Mouse (Mus musculus) embryo, embryonic 11 days (tissue): ENCODE results near the gene Brsk2.

Experiments used
- DNase-seq: peaks from one replicate; pipeline ENCODE4 v3.0.0-alpha.2; 2015

The Brsk2 gene

DNA sequence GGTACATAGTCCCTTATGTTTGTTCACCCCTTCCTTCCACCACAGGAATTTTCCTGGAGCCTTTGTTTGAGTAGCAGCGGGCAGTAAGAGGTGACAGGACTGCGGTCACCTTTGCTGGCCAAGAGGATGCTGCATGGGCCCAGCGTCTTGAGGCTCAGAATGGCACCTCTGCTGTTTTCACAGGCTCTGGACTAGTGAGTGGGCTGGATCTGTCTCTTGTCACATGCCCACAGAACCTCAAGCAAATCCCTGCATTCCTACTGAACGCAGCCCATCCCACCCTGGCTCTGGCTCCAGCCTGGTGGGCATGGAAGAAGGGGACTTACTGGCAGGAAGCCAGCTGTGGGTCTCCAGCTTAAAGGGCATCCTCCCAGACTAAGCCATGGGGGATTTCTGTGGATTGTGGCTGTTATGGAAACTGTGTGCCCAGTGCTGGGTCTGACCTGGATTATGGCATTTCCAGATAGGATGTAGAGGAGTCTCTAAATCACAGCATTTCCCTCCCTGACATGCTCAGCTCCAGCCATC, 8.0 kb downstream of the Brsk2 start:
- no peak for DNase-seq

DNA sequence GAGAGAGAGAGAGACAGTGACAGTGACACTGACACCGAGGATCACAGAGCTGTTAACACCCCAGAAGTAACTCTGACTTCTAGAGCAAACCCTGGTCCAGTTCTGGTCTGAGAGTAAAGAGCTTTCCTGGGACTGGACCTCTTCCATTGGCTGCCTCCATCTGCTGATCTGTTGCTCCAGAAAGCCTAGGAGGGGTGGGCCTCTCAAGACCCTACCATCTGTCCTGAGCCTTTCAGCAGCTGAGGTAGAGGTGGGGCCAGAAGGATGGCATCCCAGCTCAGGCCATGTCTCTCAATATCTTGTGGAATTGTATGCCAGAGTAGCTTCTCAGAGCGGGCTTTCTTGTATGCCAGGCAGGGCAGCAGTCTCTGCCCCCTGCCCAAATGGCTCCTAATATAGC, 8.7 kb downstream of the Brsk2 start:
- no peak for DNase-seq

DNA sequence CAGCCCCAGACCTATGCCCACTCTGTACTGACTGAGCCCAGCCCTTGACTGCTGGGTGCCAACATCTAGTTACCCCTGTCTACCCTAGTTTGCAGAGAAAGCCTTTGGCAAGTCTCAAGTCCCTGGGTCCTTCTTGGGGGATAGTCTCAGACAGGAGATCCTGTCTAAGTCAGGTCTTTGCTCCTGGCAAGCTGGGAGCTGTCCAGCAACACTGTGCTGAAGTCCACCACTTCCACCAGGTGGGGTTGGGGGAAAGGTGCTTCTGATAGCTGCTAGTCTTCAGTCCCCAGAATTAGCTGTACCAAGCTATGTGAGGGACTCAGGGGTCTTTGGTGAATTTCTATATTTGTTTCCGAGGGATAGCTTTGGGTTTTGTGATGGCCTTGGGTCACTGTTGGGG, 9.6 kb downstream of the Brsk2 start:
- DNase-seq = peak; percentile 47

DNA sequence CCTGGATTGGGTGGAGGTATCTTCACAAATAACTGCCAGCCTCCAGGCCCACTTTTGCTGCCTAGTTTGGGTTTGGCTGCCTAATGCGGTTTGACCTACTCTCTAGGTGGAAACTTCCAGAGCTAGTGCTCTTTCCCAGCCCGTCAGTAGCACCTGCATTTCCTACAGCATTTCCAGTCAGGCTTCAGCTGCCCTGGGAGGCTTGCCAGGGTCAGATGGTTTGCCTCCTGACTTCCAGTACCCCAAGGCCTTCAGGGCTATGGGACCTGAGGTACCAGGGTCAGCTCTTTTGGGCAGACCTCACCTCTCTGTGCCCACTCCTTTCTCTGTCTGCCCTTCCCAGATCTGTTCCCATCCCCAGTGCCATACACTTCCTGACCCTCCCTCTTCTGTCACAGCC, 11.4 kb downstream of the Brsk2 start:
- DNase-seq = no peak

DNA sequence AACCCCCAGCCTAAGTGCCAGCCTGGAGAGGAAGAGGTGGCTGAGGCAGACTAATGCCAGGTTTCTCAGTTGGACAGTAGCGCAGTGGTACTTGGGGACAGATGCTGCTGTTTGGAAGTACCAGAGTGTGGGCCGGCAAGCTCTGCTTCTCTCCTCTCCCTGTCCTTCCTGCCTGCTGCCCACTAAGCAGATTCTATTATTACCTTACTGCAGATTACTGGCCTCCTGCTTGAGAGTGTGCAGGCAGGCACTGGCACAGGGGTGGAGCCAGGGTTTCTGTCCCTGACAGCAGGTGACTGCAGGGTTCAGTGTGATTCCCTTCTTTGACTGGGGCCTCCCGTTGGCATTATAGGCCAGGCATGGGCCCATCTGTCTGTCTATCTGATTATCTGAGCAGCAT, 11.9 kb downstream of the Brsk2 start:
- no peak for DNase-seq

DNA sequence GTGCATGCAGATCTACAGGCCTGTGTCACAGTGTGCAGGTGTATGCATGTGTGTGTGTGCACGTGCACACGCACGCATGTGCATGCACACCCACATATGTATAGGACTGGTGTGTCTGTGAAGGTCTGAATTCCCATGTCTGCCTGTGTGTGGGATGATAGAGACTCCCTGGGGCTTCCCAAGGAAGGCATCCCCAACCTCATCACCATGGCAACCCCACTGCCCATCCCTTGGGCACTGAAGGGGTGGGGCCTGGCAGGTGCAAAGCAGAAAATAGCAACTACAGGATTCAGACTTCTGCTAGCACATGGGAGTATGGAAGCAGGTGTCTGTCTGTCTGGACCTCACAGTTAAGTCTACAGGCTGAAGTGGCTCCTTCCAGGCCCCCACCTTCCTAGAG, 13.0 kb downstream of the Brsk2 start:
- DNase-seq = no peak

DNA sequence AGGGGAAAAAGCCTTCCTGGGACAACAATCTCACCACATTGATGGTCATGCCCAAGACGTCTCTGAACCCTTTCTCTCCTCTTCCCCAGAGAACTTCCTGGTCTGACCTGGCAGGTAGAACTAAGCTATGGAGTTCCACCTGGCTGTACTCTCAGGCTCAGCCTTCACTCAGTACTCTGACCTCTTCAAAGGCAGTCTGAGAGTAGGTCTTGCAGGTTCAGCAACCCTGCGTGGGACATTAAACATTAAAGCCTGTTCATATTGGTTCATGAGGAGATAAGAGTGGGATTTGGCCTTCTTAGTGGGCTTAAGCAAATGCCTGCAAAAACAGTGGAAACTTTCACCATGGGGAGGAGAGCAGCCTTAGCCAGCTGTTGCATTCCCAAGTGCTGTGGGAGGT, 16.7 kb downstream of the Brsk2 start:
- DNase-seq = no peak

DNA sequence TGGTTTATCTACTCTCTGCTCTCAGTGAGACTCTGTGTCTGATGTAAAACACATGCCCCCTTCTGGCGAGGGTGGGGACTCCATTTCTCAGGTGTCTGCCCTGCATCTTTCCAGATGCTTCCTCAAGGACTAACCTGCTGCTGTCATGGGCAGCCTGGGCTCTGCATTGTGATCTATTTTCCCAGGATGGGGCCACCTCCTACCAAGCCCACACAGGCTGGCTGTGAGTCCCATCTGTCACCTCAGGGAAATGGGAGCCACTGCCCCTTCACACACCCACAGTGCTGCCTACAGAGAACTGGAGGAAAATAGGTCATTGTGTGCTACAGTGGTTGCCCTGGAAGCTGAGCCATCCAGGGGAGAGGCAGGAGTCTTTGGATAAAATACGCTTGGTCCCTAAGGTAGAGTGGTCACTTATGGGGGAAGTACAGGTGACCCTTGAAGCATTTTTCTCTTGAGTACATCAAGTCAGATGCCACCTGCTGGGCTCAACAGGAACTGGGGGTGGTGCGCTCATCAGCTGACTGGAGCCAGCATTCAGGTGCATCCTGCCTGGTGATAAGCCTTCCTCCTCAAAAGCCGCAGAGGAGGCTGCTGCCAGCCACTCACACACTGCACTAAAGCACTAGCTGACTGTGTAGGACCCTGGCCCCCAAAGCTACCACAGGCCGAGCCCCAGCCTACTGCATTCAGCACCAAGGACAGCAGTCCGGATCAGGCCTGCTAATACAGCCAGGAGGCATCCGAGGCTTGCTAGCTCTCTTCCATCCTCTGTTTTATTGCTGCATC, 23.5 kb downstream of the Brsk2 start:
- peak; percentile 72 for DNase-seq

DNA sequence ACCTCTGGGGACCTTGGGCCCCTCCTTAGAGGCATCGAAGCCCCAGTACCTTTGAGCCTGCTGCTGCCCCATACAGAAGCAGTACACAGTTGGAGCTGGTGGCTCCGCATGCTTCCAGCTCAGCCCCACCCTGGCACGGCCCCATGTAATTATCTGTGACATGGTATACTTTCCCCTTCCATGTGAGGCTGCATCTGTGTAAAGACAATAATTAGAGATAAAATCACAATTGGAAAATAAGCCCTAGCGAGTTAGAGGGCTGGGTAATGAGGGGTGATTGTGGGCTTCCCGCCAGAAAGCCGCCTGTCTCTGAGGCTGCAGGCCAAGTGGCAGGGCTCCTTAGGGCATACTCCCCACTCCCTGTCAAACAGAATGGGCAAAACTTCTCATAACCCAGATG, 28.5 kb downstream of the Brsk2 start:
- no peak for DNase-seq

DNA sequence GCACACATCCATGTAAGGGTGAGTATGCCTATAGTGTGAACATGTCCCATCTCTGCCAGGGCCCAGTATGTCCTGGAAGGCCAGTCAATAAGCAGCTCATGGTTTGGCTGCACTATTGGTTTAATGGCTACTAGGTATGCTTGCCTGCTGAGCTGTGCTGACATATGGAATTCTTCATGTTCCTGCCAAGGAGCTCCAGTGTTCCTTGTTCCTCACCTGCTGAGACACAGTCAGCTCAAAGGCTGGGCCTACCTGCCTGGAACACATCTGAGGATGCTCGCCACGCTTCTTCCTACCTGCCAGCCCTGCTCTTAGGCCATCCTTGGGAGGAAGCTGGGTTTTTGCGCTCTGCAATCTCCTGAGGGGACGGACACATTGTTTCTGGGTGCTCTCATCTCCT, 29.7 kb downstream of the Brsk2 start:
- no peak for DNase-seq

DNA sequence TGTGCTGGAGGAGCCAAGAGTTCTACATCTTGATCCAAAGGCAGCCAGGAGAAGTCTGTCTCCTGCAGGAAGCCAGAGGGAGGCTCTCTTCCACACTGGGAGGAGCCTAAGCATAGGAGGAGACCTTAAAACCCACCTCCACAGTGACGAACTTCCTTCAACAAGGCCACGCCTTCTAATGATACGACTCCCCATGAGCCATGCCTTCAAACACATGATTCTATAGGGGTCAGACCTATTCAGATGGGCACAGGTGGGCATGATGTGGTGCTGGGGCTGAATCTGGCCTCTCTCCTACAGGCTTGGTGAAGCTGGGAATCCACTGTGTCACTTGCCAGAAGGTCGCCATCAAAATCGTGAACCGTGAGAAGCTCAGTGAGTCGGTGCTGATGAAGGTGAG, 31.7 kb downstream of the Brsk2 start:
- DNase-seq = no peak

DNA sequence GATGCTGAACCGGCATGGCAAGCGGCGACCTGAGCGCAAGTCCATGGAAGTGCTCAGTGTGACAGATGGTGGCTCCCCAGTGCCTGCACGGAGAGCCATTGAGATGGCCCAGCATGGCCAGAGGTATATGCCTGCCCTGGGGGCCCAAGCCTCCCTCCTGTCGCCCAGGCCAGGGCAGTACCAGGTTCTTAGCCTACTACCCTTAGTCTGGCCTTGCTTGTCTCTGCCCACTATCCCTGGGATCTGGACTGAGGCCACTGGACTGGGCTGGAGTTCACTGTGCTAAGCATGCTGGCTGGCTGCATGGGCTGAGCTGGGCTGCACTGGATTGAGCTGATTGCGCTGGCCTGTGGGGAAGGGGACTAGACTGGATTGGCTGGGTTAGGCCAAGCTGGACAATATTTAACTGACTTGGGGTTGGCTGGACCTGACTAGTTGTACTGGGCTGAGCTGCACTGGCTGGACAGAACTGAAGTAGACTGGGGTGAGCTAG, 38.8 kb downstream of the Brsk2 start:
- DNase-seq = no peak

DNA sequence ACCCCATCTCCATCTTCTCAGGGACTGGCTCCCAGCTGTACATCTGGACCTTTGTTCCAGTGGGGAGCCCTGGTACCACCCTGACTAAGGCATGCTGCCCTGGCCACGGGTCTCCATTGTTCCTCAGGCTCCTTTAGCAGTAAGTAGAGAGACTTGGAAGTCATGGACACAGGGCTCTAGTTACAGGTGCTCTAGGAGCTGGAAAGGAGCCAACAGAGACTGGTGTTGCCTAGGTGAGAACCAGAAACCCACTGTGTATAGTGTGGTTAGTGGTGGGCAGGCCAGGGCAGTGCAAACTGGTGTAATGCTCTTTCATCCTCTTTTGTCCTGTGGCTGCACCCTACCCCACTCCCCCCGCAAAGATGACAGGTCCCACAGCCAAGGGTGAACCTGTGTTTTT, 41.6 kb downstream of the Brsk2 start:
- no peak for DNase-seq

DNA sequence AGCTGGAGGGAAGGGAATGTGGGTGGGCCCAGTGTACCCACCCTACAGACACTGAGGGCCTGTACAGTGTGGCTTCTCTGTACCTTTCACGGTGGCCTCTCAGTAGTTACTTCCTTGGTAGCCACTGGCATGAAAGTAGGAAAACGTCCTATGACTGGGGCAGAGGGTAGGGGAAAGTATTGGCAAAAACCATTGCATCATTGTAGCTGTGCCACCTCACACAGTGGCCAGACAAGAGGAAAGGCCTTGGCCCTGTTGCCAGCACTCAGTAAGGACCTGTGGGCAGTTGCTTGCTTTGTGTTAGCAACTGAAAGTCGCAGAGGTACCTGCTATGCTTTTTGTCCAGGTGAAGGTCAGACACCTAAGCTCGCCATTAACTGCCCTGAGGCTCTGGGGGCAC, 44.6 kb downstream of the Brsk2 start:
- no peak for DNase-seq

DNA sequence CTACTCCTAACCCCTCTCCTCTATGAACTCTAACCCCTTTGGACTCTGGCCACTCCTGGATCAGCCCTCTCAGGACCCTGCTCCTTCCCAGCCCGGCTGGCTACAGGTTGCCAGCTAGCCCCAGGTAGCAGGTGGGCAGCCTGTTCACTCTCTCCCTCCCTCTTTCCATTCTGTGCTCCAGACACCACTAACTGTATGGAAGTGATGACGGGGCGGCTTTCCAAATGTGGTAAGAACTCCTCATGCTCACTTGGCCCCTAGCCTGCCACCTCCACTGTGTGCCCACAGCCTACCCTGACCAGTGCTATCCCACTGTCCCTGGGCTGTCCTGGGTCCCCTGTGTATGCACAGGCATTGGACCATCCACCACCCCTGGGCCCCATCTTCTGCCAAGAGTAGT, 51.1 kb downstream of the Brsk2 start:
- no peak for DNase-seq

DNA sequence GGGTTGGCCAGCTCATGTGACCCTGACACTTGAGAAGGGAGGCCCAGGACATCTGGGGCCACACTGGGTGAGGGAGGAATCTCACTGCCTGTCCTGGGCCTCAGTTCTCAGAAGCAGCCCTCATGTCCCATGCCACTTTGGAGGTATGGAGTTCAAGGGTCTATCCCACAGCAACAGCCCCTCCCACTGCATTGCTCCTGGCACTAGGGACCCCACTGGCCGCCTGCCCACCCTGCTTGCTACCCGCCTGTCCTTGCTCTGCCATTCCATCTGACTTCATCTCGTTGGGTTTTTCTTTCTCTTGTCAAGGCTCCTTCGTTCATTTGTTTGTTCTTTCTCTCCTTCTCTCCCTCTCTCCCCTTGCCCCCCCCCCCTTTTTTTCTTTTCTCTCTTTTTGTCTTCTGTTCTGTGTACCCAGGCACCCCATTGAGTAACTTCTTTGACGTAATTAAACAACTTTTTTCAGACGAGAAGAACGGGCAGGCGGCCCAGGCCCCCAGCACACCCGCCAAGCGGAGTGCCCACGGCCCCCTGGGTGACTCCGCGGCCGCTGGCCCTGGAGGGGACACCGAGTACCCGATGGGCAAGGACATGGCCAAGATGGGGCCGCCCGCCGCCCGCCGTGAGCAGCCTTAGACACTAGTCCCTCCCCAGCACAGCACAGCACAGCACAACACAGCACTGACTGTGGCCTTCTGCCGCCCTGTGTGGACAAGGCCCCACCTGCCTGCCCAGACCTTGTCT, 52.2 kb downstream of the Brsk2 start:
- DNase-seq = no peak

DNA sequence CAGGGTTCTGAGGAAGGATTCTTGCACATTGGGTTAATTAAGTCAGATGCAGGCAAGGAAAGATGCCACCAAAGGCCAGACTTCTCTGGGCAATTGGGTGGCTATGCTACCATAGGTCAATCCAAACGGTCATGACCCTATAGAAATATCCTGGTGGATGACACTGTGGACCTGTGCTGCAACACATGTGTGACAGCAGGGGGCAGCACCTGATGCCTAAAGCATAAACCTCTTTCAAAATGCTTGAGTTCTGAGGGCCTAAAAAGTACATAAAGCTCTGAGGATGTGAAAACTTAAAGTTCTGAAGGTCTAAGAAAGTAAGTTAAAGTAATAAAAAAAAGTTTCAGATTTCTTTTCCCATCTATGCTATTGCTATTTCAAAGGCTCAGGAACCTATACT, 67.0 kb downstream of the Brsk2 start:
- DNase-seq = peak; percentile 68

DNA sequence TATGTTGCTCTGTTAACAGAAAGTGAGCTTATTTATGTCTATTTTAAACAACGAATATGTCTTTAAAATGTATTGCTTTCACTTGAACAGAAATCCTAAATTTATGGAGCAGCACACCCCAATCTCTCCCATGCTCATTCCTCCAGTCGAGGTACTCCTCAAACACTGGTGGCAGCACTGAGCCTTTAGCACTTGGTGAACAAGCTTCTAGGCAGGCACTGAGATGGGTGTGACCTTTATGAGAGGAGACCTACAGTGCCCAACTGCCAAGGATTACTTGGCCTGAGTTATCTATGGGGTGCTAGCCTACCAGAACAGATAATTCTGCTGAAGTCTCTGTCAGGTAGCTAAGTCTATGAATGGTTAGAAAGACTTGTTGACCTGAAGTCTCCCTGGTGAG, 70.1 kb downstream of the Brsk2 start:
- DNase-seq = peak; percentile 12

DNA sequence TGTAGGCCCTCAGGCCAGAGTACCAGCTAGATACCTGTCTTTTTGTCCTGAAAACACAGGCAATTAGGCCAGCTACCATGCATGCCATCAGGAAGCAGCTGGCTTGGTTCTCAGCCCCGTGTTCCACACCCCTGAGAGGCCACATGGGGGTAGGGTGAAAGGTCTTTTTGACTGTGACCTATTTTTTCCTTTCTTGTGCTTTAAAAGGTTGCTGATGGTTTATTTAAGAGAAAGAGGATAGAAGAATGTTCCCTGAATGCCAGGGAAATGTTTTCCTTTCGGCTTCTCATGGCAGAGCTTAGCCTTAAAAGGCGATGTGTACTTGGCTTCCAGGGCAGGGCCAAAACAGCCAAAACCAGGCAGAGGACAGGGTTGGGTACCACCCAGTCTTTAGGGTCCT, 71.3 kb downstream of the Brsk2 start:
- no peak for DNase-seq

DNA sequence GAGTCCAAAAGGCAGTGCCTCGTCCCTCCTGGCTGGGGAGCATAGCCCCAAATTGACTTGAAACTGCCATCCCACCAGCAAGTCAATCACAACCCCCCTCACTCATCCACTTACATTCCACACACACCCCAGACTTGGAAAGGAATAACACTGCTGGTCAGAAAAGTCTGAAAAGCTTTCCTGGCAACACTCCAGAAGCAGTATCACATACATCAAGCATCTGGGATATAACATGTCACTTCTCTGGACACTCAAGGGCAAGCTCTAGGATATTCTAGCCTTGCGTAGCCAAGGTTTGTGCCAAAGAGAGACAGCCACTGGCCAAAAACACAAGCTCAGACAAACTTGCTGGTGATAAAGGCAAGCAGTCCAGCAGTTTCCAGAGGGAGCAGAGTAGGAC, 75.6 kb downstream of the Brsk2 start:
- no peak for DNase-seq

DNA sequence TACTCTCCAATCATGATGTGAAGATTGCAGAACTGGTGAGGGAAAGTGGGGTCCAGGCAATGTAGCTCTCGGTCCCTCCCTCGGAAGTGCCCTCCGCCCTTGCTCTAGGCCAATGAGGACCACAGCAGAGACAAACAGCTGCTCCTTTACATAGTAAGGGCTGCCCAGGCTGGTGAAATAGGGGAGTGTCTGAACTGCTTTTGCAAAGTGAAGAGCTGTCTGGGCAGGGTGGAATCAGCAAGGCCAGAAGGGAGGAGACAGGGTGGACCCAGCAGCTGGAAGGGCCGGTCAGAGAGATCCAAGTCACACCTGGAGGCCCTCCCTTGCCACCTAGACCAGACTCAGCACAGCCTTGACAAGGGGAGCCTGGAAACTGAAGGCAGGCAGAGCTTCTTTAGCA, 76.4 kb downstream of the Brsk2 start:
- DNase-seq = peak; percentile 4

DNA sequence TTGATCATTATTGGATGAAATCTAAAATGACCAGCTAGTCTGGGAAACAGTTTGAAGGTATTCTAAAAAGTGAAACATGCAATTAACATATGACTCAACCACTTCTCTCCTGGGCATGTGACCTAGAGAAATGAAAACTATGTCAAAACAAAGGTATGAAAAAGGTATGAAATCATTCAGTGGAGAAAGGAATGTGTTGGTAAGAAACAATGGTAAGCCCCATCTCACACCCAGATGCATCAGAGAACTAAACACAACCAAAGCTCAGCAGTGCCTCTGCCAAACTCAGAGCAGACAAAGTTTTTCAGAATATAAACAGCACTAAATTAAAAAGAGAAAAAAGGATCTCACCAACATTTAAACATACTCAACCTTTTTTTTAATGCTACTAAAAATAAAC, 80.5 kb downstream of the Brsk2 start:
- DNase-seq = no peak

DNA sequence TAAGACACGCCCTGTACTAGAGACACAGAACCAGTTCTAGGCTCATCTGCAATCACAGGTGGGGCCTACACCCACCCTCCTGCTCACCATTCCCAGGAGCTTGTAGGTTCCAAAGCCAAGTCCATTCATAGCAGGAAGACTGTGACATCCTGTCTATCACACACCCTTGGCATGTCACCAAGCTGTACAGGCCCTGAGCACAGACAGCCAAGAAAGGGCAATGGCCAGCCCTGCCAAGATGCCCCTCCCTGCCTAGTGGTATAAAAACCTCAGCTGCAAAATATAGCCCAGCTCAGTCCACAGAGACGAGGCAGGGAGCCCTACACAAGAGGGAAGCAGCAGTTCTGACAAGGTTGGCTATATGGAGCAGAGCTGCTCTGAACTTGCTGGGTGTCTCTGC, 84.6 kb downstream of the Brsk2 start:
- no peak for DNase-seq
